Mouse (Mus musculus) bone marrow, adult 2 months (tissue): Measurements from ENCODE around the gene Dppa4. TPM values are rescaled to one million over a fixed set of nuclear protein-coding genes. Genes with fewer than 3 reads are reported as not detected.

ENCODE experiments used
- H3K27ac ChIP-seq: fragments of 200-500 bp; 2 replicates; pipeline ENCODE4 v1.5.1; 2012; ENCODE audit warnings: low read depth, mild to moderate bottlenecking, control low read depth, inconsistent platforms, low read length; ENCODE audit not compliant: control insufficient read depth, poor library complexity, insufficient read depth
- H3K4me1 ChIP-seq: fragments of 200-500 bp; 2 replicates; pipeline ENCODE4 v1.6.1; 2011; ENCODE audit warnings: low read length; ENCODE audit not compliant: control insufficient read depth, insufficient read depth
- H3K4me3 ChIP-seq: fragments of 200-500 bp; replicated peaks from 2 replicates; pipeline ENCODE3; 2011; ENCODE audit warnings: mild to moderate bottlenecking, low read depth, low read length, control low read depth; ENCODE audit not compliant: control insufficient read depth
- CTCF ChIP-seq: fragments of 200-500 bp; IDR thresholded peaks from 2 replicates; pipeline ENCODE4 v1.5.1; 2011; ENCODE audit warnings: low read length, control low read depth; ENCODE audit not compliant: control insufficient read depth, insufficient read depth
- POLR2A ChIP-seq: fragments of 200-500 bp; IDR thresholded peaks from 2 replicates; pipeline ENCODE4 v1.6.1; 2011; ENCODE audit warnings: low read depth, mild to moderate bottlenecking, control low read depth, low read length, borderline replicate concordance; ENCODE audit not compliant: control insufficient read depth
- WGBS: fragments of 180-500 bp; shearing (Covaris S2); methylation state at CpG from one replicate; pipeline ENCODE4 v1.1.7; 2018; 5-methylcytosine and 5-hydroxymethylcytosine counted together
- polyA plus RNA-seq: library from polyadenylated mRNA; stranded (reverse); fragments of >200 nt; gene quantifications from 2 replicates; pipeline ENCODE4 v1.2.4, GENCODE M21; 2011; ENCODE audit warnings: low replicate concordance; ENCODE audit not compliant: missing spikeins, insufficient read depth, insufficient read length

Gene Dppa4
- polyA plus RNA-seq, 1 experiment: 17.2 TPM

GRCm38 (mm10) chr16:48309912-48310630, 26.5 kb downstream of the Dppa4 start:
- 81% methylated on average over 12 of the region's 12 CpGs for WGBS
- TF ChIP-seq POLR2A (no peak), CTCF (no peak)
- Histone ChIP-seq H3K27ac (no peak overlapping the region), H3K4me3 (no peak overlapping the region), H3K4me1 (no peaks in the 10 kb centered on the region)

- Histone ChIP-seq H3K4me3 (no peak overlapping the region), H3K4me1 (no peaks in the 10 kb centered on the region), H3K27ac (no peak overlapping the region)
- WGBS: 76% methylated on average over 3 of the region's 3 CpGs
- TF ChIP-seq CTCF (no peak), POLR2A (no peak)
These were observed 31.8 kb downstream of the Dppa4 start for GRCm38 (mm10) chr16:48315294-48315693.

GRCm38 (mm10) chr16:48320781-48321180, 37.2 kb downstream of the Dppa4 start:
- WGBS: 93% methylated on average over 6 of the region's 6 CpGs
- no peak for TF ChIP-seq CTCF

GRCm38 (mm10) chr16:48323133-48323532, 39.6 kb downstream of the Dppa4 start:
- no peak for TF ChIP-seq POLR2A
- TF ChIP-seq CTCF: no peak
- Histone ChIP-seq H3K27ac (no peak overlapping the region), H3K4me1 (no peaks in the 10 kb centered on the region), H3K4me3 (no peak overlapping the region)
- 74% methylated on average over 6 of the region's 6 CpGs for WGBS

More at GRCm38 (mm10) chr16:48320781-48321180, 37.2 kb downstream of the Dppa4 start:
- Histone ChIP-seq H3K27ac (no peak overlapping the region), H3K4me1 (no peaks in the 10 kb centered on the region), H3K4me3 (no peak overlapping the region)

- no peaks in the 10 kb centered on the region for H3K4me1 ChIP-seq
- WGBS: 80% methylated on average over 8 of the region's 8 CpGs
- no peak for TF ChIP-seq POLR2A
- no peak for TF ChIP-seq CTCF
- H3K4me3 ChIP-seq: no peak overlapping the region
- no peak overlapping the region for H3K27ac ChIP-seq
These were observed 40.2 kb downstream of the Dppa4 start for GRCm38 (mm10) chr16:48323602-48324345.

- no peaks in the 10 kb centered on the region for H3K4me1 ChIP-seq
- no peak overlapping the region for H3K27ac ChIP-seq
- no peak overlapping the region for H3K4me3 ChIP-seq
- no peak for TF ChIP-seq CTCF
- TF ChIP-seq POLR2A: no peak
- WGBS: 73% methylated on average over 5 of the region's 5 CpGs
These were observed 43.4 kb downstream of the Dppa4 start for GRCm38 (mm10) chr16:48326903-48327302.

- 88% methylated on average over 2 of the region's 2 CpGs for WGBS
These were observed 44.9 kb downstream of the Dppa4 start for GRCm38 (mm10) chr16:48328420-48328819.

GRCm38 (mm10) chr16:48331822-48332221, 48.3 kb downstream of the Dppa4 start:
- H3K4me1 ChIP-seq: no peaks in the 10 kb centered on the region
- no peak for TF ChIP-seq CTCF
- no peak for TF ChIP-seq POLR2A
- H3K4me3 ChIP-seq: no peak overlapping the region
- no peak overlapping the region for H3K27ac ChIP-seq
- 74% methylated on average over 3 of the region's 3 CpGs for WGBS

More at GRCm38 (mm10) chr16:48328420-48328819, 44.9 kb downstream of the Dppa4 start:
- Histone ChIP-seq H3K4me3 (no peak overlapping the region), H3K27ac (no peak overlapping the region), H3K4me1 (no peaks in the 10 kb centered on the region)
- TF ChIP-seq CTCF (no peak), POLR2A (no peak)
